Mouse (Mus musculus) urinary bladder, postnatal 0 days (tissue): ENCODE measurements around the gene Kif4. TPM values are rescaled to one million over a fixed set of nuclear protein-coding genes. Genes with fewer than 3 reads are reported as not detected.

ENCODE experiments used
- polyA plus RNA-seq: library from polyadenylated mRNA; unstranded; fragments of >200 nt; fragmentation: Nextera tagmentation; extraction: Ambion mirVana; gene quantifications from 2 replicates; pipeline ENCODE4 v1.2.1, GENCODE M21; 2015

The Kif4 gene
- 3.3 and 5.1 TPM in 2 replicates for polyA plus RNA-seq

GRCm38 (mm10) chrX:100625546-100625801, at the start of gene Kif4:
Kif4 (plus strand) TSS chrX:100625737.

GRCm38 (mm10) chrX:100594791-100595190, 30.7 kb upstream of the Kif4 start, which contains the start of gene P2ry4:
P2ry4 (minus strand) TSS chrX:100594869.

GRCm38 (mm10) chrX:100605314-100605713, 20.2 kb upstream of the Kif4 start, which contains the start of gene Arr3:
Arr3 (plus strand) TSS chrX:100605497.

GRCm38 (mm10) chrX:100625802-100626793, 561 bp downstream of the Kif4 start, which contains the start of gene Pdzd11:
Pdzd11 (minus strand) TSS chrX:100626568.

GRCm38 (mm10) chrX:100729665-100730188, 104.2 kb downstream of the Kif4 start, which contains the start of gene Gdpd2:
Gdpd2 (plus strand) TSS chrX:100729873.

GRCm38 (mm10) chrX:100767181-100767884, 141.8 kb downstream of the Kif4 start, which contains the start of gene Dlg3:
Dlg3 (plus strand) TSS chrX:100767722.

Other genes starting within 250 kb of the Kif4 start
- not detected in 2 replicates for gene Otud6a, start 196.7 kb upstream of the Kif4 start, polyA plus RNA-seq
- gene Awat2, start 183.0 kb upstream of the Kif4 start, polyA plus RNA-seq, result 0.23 and 0.31 TPM in 2 replicates
- 28.3 and 29.2 TPM in 2 replicates for gene Igbp1, start 131.4 kb upstream of the Kif4 start, polyA plus RNA-seq
- not detected in 2 replicates for gene Dgat2l6, start 100.9 kb upstream of the Kif4 start, polyA plus RNA-seq
- not detected in 2 replicates for gene Awat1, start 53.5 kb upstream of the Kif4 start, polyA plus RNA-seq
- gene P2ry4, start 30.9 kb upstream of the Kif4 start, polyA plus RNA-seq, result not detected in 2 replicates
- not detected in 2 replicates for gene Arr3, start 20.2 kb upstream of the Kif4 start, polyA plus RNA-seq
- gene Pdzd11, start 831 bp downstream of the Kif4 start, polyA plus RNA-seq, result 74.8 and 78.9 TPM in 2 replicates
- 0.83 and 1.3 TPM in 2 replicates for gene Gdpd2, start 104.1 kb downstream of the Kif4 start, polyA plus RNA-seq
- 1.9 and 3.3 TPM in 2 replicates for gene Dlg3, start 142.0 kb downstream of the Kif4 start, polyA plus RNA-seq